Mouse (Mus musculus) myocyte (in vitro differentiated cells): ENCODE measurements around the gene Hcar2. TPM values are rescaled to one million over a fixed set of nuclear protein-coding genes. Genes with fewer than 3 reads are reported as not detected.

Experiments
- H3K27me3 ChIP-seq: one replicate; pipeline ENCODE4 v1.6.1; 2011; ENCODE audit not compliant: control insufficient read depth, insufficient read depth, insufficient read length
- H3K36me3 ChIP-seq: one replicate; pipeline ENCODE4 v1.6.1; 2011; ENCODE audit not compliant: control insufficient read depth, insufficient read depth
- H3K4me2 ChIP-seq: one replicate; pipeline ENCODE4 v1.6.1; 2011; ENCODE audit warnings: low read depth, control low read depth
- H3K4me3 ChIP-seq: one replicate; pipeline ENCODE4 v1.5.1; 2011; ENCODE audit warnings: mild to moderate bottlenecking, control low read depth, moderate library complexity
- H3K79me2 ChIP-seq: one replicate; pipeline ENCODE4 v1.6.1; 2011; ENCODE audit not compliant: control insufficient read depth, insufficient read depth
- H3ac ChIP-seq: one replicate; pipeline ENCODE4 v1.6.1; 2011; ENCODE audit not compliant: control insufficient read depth, insufficient read length
- CEBPB ChIP-seq: IDR thresholded peaks from 2 replicates; pipeline ENCODE4 v1.6.1; 2011; ENCODE audit warnings: mild to moderate bottlenecking, moderate library complexity; ENCODE audit not compliant: poor library complexity, insufficient read depth, severe bottlenecking
- E2F4 ChIP-seq: IDR thresholded peaks from one replicate; pipeline ENCODE4 v1.6.1; 2011; ENCODE audit warnings: mild to moderate bottlenecking, control low read depth, moderate library complexity; ENCODE audit not compliant: insufficient read depth
- MAX ChIP-seq: IDR thresholded peaks from one replicate; pipeline ENCODE4 v1.6.1; 2011; ENCODE audit warnings: low read depth, mild to moderate bottlenecking, control low read depth
- MYOD1 ChIP-seq, 3 experiments: IDR thresholded peaks; one replicate each; pipeline ENCODE4 v1.6.1; 2011; ENCODE audit warnings: control low read depth in 2 of 3, low read depth in 2 of 3, mild to moderate bottlenecking in 2 of 3, moderate library complexity in 1 of 3; ENCODE audit not compliant: insufficient read length in 2 of 3, control insufficient read depth in 1 of 3
- MYOG ChIP-seq, 3 experiments: IDR thresholded peaks; one replicate each; pipeline ENCODE4 v1.6.1; 2011; ENCODE audit warnings: control low read depth in 2 of 3, low read depth in 2 of 3, mild to moderate bottlenecking in 2 of 3; ENCODE audit not compliant: insufficient read length in 2 of 3, control insufficient read depth in 1 of 3, insufficient read depth in 1 of 3
- POLR2A ChIP-seq: IDR thresholded peaks from one replicate; pipeline ENCODE4 v1.6.1; 2011; ENCODE audit warnings: low read depth, mild to moderate bottlenecking, control low read depth, moderate library complexity; ENCODE audit not compliant: insufficient read length
- POLR2AphosphoS2 ChIP-seq: IDR thresholded peaks from one replicate; pipeline ENCODE4 v1.6.1; 2011; ENCODE audit warnings: low read depth, control low read depth; ENCODE audit not compliant: insufficient read length
- REST ChIP-seq: IDR thresholded peaks from one replicate; pipeline ENCODE4 v1.6.1; 2011; ENCODE audit warnings: mild to moderate bottlenecking, control low read depth, moderate library complexity; ENCODE audit not compliant: insufficient read depth, insufficient read length
- SRF ChIP-seq: IDR thresholded peaks from one replicate; pipeline ENCODE4 v1.6.1; 2011; ENCODE audit warnings: low read depth; ENCODE audit not compliant: control insufficient read depth, insufficient read length
- TCF12 ChIP-seq: IDR thresholded peaks from one replicate; pipeline ENCODE4 v1.6.1; 2011; ENCODE audit warnings: mild to moderate bottlenecking, control low read depth; ENCODE audit not compliant: poor library complexity, insufficient read depth, severe bottlenecking
- TCF3 ChIP-seq: IDR thresholded peaks from one replicate; pipeline ENCODE4 v1.6.1; 2011; ENCODE audit warnings: low read depth, control low read depth; ENCODE audit not compliant: insufficient read length
- USF1 ChIP-seq: IDR thresholded peaks from one replicate; pipeline ENCODE4 v1.6.1; 2011; ENCODE audit warnings: low read depth, mild to moderate bottlenecking, control low read depth, moderate library complexity
- polyA plus RNA-seq: library from polyadenylated mRNA; unstranded; fragments of >200 nt; fragmentation: generic; extraction: Trizol; gene quantifications from one replicate; pipeline ENCODE4 v1.2.1, GENCODE M21; 2012; ENCODE audit warnings: missing spikeins

Gene Hcar2
- polyA plus RNA-seq, 1 experiment, result not detected

DNA sequence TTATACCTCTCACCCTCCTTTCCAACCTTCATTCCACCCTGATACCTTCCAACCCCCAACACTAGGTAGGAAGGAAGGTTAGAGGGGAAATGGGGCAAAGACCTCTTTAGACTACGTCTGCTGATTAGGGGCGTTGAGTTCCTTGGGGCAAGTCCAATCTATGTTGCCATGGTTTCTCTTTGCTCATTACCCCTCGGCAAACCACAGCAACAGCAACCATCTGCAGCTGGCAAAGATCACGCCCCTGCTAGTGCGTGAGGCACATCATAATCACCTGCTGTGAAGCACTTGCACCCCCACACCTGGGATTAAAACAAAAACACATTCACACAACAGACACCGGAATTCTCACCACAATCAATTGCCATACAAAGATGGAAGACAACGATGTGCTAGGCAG is 42.6 kb downstream of the Hcar2 start:
- TF ChIP-seq CEBPB (no peak), MAX (no peak), POLR2A (no peak), MYOG (IDR thresholded peaks at IDR 0.05; ENCODE audit: control insufficient read depth in 1 of 3, insufficient read depth in 1 of 3, insufficient read length in 2 of 3, low read depth in 2 of 3) (no peak), TCF3 (no peak), POLR2AphosphoS2 (no peak)
- Histone ChIP-seq H3K36me3 (no peaks in the 10 kb centered on the region), H3ac (no peak overlapping the region), H3K4me3 (no peak overlapping the region), H3K79me2 (no peaks in the 10 kb centered on the region), H3K4me2 (no peak overlapping the region), H3K27me3 (no peaks in the 10 kb centered on the region)

DNA sequence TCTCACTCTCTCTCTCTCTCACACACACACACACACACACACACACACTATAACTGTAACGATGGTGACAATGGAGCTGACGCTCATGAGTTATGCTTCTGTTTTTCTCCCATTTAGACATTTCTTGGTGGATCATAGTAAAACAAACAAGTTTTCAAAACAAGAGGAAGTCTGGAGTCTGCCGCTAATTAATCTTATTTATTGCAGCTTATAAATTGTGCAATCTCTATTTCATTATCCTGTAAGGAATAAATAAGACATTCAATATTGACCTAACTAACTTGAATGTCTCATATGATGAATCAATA is 44.1 kb downstream of the Hcar2 start:
- Histone ChIP-seq H3K27me3 (no peaks in the 10 kb centered on the region), H3K4me2 (no peak overlapping the region), H3K79me2 (no peaks in the 10 kb centered on the region), H3K4me3 (no peak overlapping the region), H3ac (no peak overlapping the region), H3K36me3 (no peaks in the 10 kb centered on the region)
- no peak for TF ChIP-seq SRF

DNA sequence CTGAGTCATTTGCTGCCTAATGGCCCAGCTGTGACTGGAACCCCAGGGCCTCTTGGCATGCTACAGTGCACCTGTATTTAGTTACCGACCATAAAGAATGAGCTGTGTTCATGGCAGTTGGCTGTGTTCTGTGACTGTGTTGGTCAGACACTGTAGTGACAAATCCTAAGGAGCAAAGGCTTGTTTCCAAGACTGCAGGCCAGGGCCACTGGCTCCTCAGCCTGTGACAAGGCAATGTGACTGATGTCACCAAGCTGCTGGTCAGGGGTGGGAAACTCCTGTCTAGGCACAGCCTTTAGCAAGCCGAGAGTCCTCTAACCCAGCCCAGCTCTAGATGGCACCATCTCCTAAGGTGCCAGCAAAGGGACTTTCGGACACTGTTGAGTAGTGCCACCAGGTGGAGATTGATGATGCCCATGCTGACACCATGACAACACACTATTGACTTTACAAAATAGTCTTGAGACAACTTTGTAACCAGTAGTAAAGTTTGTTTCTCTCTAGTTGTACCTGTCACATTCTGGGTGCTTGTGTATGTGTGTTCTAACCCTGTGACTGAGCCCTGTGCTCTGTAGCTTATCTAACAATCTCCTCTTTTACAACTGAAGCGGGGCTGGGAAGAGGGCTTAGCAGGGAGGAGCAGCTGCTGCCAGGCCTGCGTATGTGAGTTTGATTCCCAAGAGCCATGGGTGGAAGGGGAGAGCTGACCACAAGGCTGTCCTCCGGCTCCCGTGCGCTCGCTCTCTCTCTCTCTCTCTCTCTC is 44.6 kb downstream of the Hcar2 start:
- H3K36me3 ChIP-seq, result no peaks in the 10 kb centered on the region
- H3K4me3 ChIP-seq, result no peak overlapping the region
- H3K4me2 ChIP-seq, result no peak overlapping the region
- H3K79me2 ChIP-seq, result no peaks in the 10 kb centered on the region
- TF ChIP-seq MYOD1 (IDR thresholded peaks at IDR 0.05; ENCODE audit: control insufficient read depth in 1 of 3, insufficient read length in 2 of 3, low read depth in 2 of 3) (peak in 1 of 3 experiments; percentile 10), TCF3 (no peak)
- no peak overlapping the region for H3ac ChIP-seq
- H3K27me3 ChIP-seq, result no peaks in the 10 kb centered on the region

DNA sequence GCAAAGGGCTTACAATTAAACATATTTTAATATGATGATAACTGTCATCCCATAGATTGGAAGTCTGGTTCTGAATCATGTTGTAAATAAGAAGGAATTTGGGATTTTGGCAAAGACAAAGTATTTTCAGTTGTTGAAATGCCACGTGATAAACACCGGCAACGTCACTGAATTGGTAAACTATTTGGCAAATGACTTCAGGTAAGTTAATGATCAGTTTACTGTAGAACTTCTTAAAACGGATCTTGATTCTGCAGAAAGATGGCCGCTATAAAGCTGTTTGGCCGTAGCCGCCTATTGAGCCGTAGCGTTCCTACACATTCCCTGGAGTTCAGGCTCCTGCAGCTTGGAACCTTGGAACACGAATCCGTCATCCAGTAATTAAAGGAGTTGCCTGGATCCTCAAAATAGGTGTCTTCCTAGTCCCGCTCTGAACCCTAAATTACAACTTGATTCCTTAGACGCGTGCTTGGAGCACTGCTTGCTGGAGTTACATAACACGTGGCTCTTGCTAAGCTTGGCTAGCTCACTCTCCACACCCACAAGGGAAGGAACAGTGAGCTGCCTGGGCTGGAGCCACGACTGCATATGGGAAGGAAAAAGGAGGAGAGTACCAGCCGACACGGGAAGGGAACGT is 46.2 kb downstream of the Hcar2 start:
- H3K79me2 ChIP-seq, result no peaks in the 10 kb centered on the region
- H3K36me3 ChIP-seq, result no peaks in the 10 kb centered on the region
- H3K27me3 ChIP-seq, result no peaks in the 10 kb centered on the region
- no peak overlapping the region for H3K4me2 ChIP-seq
- TF ChIP-seq USF1, result no peak
- TF ChIP-seq MYOG (IDR thresholded peaks at IDR 0.05; ENCODE audit: control insufficient read depth in 1 of 3, insufficient read depth in 1 of 3, insufficient read length in 2 of 3, low read depth in 2 of 3), result no peak
- no peak for TF ChIP-seq E2F4
- TF ChIP-seq TCF12, result no peak
- TF ChIP-seq POLR2AphosphoS2, result no peak
- TF ChIP-seq MAX, result no peak
- TF ChIP-seq MYOD1 (IDR thresholded peaks at IDR 0.05; ENCODE audit: control insufficient read depth in 1 of 3, insufficient read length in 2 of 3, low read depth in 2 of 3), result no peak
- no peak for TF ChIP-seq REST
- no peak for TF ChIP-seq POLR2A
- no peak for TF ChIP-seq SRF
- no peak overlapping the region for H3ac ChIP-seq
- no peak overlapping the region for H3K4me3 ChIP-seq

DNA sequence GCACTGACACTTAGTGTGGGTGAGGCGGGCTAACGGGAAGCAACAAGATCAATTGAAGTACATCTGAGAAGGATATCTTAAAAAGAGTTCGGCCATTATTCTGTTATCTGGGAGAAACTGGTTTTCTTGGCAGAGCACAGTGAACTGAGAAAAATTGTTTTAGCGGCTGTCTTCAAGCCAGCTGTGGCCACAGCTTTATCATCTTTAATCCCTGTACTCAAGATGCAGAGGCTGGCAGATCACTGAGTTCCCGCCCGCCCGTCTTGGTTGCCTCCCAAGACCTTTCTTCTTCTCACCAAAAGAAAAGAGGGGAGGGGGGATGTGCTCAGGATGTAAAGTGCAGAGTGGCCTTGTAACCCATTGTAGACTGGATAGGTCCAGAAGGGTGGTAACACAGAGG is 48.4 kb downstream of the Hcar2 start:
- no peak overlapping the region for H3ac ChIP-seq
- TF ChIP-seq TCF12 (no peak), POLR2AphosphoS2 (no peak), USF1 (no peak), MYOD1 (IDR thresholded peaks at IDR 0.05; ENCODE audit: control insufficient read depth in 1 of 3, insufficient read length in 2 of 3, low read depth in 2 of 3) (no peak), POLR2A (no peak), REST (no peak), MYOG (IDR thresholded peaks at IDR 0.05; ENCODE audit: control insufficient read depth in 1 of 3, insufficient read depth in 1 of 3, insufficient read length in 2 of 3, low read depth in 2 of 3) (no peak), SRF (no peak), TCF3 (no peak), E2F4 (no peak), MAX (no peak), CEBPB (no peak)
- H3K27me3 ChIP-seq, result no peaks in the 10 kb centered on the region
- H3K79me2 ChIP-seq, result no peaks in the 10 kb centered on the region
- H3K4me3 ChIP-seq, result no peak overlapping the region
- no peaks in the 10 kb centered on the region for H3K36me3 ChIP-seq
- no peak overlapping the region for H3K4me2 ChIP-seq

Other genes with a start within 250 kb of the Hcar2 start
- 17.5 TPM for gene Clip1, start 180.9 kb downstream of the Hcar2 start, polyA plus RNA-seq
- 9.7 TPM for gene Zcchc8, start 144.4 kb downstream of the Hcar2 start, polyA plus RNA-seq
- gene Rsrc2, start 116.1 kb downstream of the Hcar2 start, polyA plus RNA-seq, result 18.4 TPM
- 6.5 TPM for gene Kntc1, start 115.8 kb downstream of the Hcar2 start, polyA plus RNA-seq
- not detected for gene Hcar1, start 14.5 kb upstream of the Hcar2 start, polyA plus RNA-seq
- 38.0 TPM for gene Denr, start 41.7 kb upstream of the Hcar2 start, polyA plus RNA-seq
- gene Gm43518, start 61.9 kb upstream of the Hcar2 start, polyA plus RNA-seq, result not detected
- 4.7 TPM for gene Ccdc62, start 65.2 kb upstream of the Hcar2 start, polyA plus RNA-seq
- gene Hip1r, start 108.1 kb upstream of the Hcar2 start, polyA plus RNA-seq, result 10.5 TPM
- 18.7 TPM for gene Vps37b, start 166.8 kb upstream of the Hcar2 start, polyA plus RNA-seq
- 0.90 TPM for gene Abcb9, start 230.3 kb upstream of the Hcar2 start, polyA plus RNA-seq
- gene Ogfod2, start 246.8 kb upstream of the Hcar2 start, polyA plus RNA-seq, result 15.2 TPM